Mouse (Mus musculus): ENCODE data around the gene Gzmb.

DNA sequence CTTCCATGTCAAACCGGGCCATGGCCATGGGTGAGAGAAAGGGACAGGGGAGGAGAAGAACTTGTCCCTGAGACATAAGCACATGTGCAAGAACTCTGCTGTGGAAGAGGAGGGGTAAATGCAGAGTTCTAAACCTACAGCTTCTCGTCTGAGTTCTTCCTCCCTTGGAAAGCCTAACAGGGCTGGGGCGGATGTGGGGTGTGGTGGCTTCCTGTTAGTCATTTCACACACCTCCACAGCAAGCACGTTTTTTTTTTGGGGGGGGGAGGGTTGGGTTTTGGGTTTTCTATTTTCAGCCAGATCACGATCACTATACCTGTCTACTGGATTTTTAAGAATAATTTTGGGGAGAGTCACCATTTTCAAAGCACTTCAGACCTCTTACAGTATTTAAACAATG lies 34.7 kb upstream of the Gzmb start:
- TF ChIP-seq EP300 (IDR thresholded peaks at IDR 0.05; ENCODE audit: insufficient read depth, low read depth, low read length) (no peak), CTCF (IDR thresholded peaks at IDR 0.05; ENCODE audit: low read depth, low read length) (no peak), POLR2A (IDR thresholded peaks at IDR 0.05; ENCODE audit: insufficient read depth, low read length) (no peak)
